Mouse (Mus musculus) kidney, embryonic 15.5 days (tissue): ENCODE results near the gene Tmem274. TPM values are rescaled to one million over a fixed set of nuclear protein-coding genes. Genes with fewer than 3 reads are reported as not detected.
A peak's percentile ranks its signal among the peaks of the same experiment; 100 is the strongest.
"Not testable (repeated sequence)": the region's sequence is repeated elsewhere in the genome, so short reads cannot be mapped to it uniquely, and the experiment has no call there.

ENCODE experiments used
- ATAC-seq: fragments of 200-750 bp; cut with Nextera tagmentation; replicated peaks from 2 replicates; pipeline ENCODE4 v1.8.0; 2017; ENCODE audit warnings: moderate TSS enrichment; ENCODE audit not compliant: low FRiP score
- H3K27ac ChIP-seq: fragments of 300-500 bp; sonication (generic); 2 replicates; pipeline ENCODE4 v1.5.1; 2015; ENCODE audit warnings: mild to moderate bottlenecking, inconsistent platforms
- H3K27me3 ChIP-seq: fragments of 300-500 bp; sonication (generic); 2 replicates; pipeline ENCODE4 v1.6.1; 2015; ENCODE audit warnings: inconsistent platforms
- H3K36me3 ChIP-seq: fragments of 300-500 bp; sonication (generic); 2 replicates; pipeline ENCODE4 v1.6.1; 2015; ENCODE audit warnings: inconsistent platforms
- H3K4me1 ChIP-seq: fragments of 300-500 bp; sonication (generic); 2 replicates; pipeline ENCODE4 v1.6.1; 2015; ENCODE audit warnings: inconsistent platforms
- H3K4me2 ChIP-seq: fragments of 300-500 bp; sonication (generic); 2 replicates; pipeline ENCODE4 v1.6.1; 2015; ENCODE audit warnings: moderate library complexity, mild to moderate bottlenecking, inconsistent platforms
- H3K4me3 ChIP-seq: fragments of 300-500 bp; sonication (generic); replicated peaks from 2 replicates; pipeline ENCODE4 v1.5.1; 2015; ENCODE audit warnings: mild to moderate bottlenecking, inconsistent platforms
- H3K9ac ChIP-seq: fragments of 300-500 bp; sonication (generic); 2 replicates; pipeline ENCODE4 v1.6.1; 2015; ENCODE audit warnings: mild to moderate bottlenecking, inconsistent platforms
- H3K9me3 ChIP-seq: fragments of 300-500 bp; sonication (generic); replicated peaks from 2 replicates; pipeline ENCODE4 v1.6.1; 2016; ENCODE audit warnings: inconsistent platforms
- WGBS: fragments of 180-500 bp; shearing (Covaris S2); methylation state at CpG from one replicate; pipeline ENCODE4 v1.1.7; 2015; ENCODE audit warnings: mixed read lengths; 5-methylcytosine and 5-hydroxymethylcytosine counted together
- polyA plus RNA-seq: library from polyadenylated mRNA; unstranded; fragments of >200 nt; fragmentation: Nextera tagmentation; extraction: Ambion mirVana; gene quantifications from 2 replicates; pipeline ENCODE4 v1.2.1, GENCODE M21; 2015

Gene Tmem274
- 0.45 TPM in 1 of 2 replicates, not detected in the other for polyA plus RNA-seq

DNA sequence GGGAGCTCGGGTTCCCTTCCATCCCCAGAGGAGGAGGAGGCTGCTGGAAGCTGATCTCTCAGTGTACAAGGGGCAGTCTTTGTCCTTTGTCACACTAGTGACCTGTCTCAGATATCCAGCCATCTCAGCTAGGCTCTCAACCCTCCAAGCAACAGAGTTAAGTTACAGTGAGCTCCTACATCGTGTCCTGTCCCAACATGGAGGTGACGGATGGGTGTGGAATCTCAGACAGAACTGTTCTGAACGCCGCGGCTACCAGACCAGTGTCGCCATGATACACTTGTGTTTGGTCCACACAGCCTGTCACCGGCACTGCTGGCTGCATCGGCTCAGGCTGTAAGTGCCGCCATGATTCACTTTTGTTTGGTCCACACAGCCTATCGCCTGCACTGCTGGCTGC is at the start of gene Tmem274:
Tmem274 (plus strand) TSS at position 301 of the 400 bp plus-strand sequence.
- Histone ChIP-seq H3K27ac (no peak within 1 kb of the TSS), H3K4me1 (no peaks in the 10 kb centered on the region), H3K36me3 (peaks cover 19% of the 10 kb centered on the region), H3K4me2 (no peak within 1 kb of the TSS), H3K9ac (no peak within 1 kb of the TSS), H3K4me3 (no peak within 1 kb of the TSS), H3K9me3 (no peaks in the 10 kb centered on the region), H3K27me3 (no peaks in the 10 kb centered on the region)
- WGBS: 73% methylated on average over 11 of the region's 11 CpGs
- ATAC-seq: no peak

DNA sequence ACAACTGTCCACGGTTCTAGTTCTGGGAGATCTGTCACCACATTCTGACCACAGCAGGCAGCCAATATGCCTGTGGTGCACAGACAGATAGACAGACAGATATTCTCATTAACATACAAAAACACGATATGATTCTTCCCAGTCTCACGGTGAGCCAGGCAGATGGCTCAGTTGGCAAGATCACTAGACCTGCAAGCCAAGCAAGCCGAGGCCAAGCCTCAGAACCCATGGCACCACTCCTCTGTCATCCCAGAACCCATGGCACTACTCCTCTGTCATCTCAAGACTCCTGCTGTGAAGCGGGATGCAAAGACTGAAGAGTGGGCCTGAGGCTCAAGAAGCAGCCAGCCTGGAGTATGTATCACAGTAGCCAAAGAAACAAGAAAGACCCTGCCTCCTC is 47.6 kb upstream of the Tmem274 start:
- H3K36me3 ChIP-seq: no peaks in the 10 kb centered on the region
- WGBS: 87% methylated on average over 5 of the region's 5 CpGs
- H3K27me3 ChIP-seq: no peaks in the 10 kb centered on the region
- no peak overlapping the region for H3K4me3 ChIP-seq
- H3K27ac ChIP-seq: no peak overlapping the region
- H3K4me2 ChIP-seq: no peak overlapping the region
- no peak for ATAC-seq
- H3K9ac ChIP-seq: no peak overlapping the region
- no peaks in the 10 kb centered on the region for H3K9me3 ChIP-seq
- peaks cover 10% of the 10 kb centered on the region for H3K4me1 ChIP-seq

- H3K27me3 ChIP-seq, H3K4me1 ChIP-seq, H3K27ac ChIP-seq, H3K9ac ChIP-seq, H3K4me3 ChIP-seq, H3K36me3 ChIP-seq, ATAC-seq, H3K4me2 ChIP-seq, H3K9me3 ChIP-seq: not testable (repeated sequence)
- WGBS: 80% methylated on average over 1 of the region's 1 CpGs
These were observed 45.3 kb upstream of the Tmem274 start for GRCm38 (mm10) chr4:149431887-149432286.

- WGBS: 29% methylated on average over 8 of the region's 8 CpGs
- 0 out of 2 replicates have a peak overlapping the region, but pooled peaks have one; percentile 18 for H3K27ac ChIP-seq
- no peak for ATAC-seq
- no peak overlapping the region for H3K4me3 ChIP-seq
- peaks cover 29% of the 10 kb centered on the region for H3K4me1 ChIP-seq
- no peaks in the 10 kb centered on the region for H3K9me3 ChIP-seq
- H3K4me2 ChIP-seq: no peak overlapping the region
- no peaks in the 10 kb centered on the region for H3K36me3 ChIP-seq
- no peak overlapping the region for H3K9ac ChIP-seq
- no peaks in the 10 kb centered on the region for H3K27me3 ChIP-seq
These were observed 36.6 kb upstream of the Tmem274 start for GRCm38 (mm10) chr4:149440576-149440975.

DNA sequence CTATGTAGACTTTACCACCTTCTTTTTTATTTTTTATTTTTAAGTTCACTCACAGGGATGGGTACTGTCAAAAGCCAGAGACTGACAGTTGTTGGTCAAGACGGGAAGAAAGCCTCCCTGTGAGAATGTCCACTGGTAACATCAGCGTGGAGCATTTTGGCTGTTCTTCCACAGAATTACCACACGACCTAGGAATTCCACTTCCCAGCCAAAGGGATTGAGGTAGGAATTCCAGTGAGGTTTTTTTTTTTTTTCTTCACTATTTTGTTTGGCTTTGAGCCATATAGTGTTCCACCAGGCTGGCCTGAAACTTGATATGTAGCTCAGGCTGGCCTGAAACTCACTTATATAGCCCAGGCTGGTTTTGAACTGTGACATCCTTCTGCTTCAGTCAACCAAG is 34.7 kb upstream of the Tmem274 start:
- 46% methylated on average over 3 of the region's 3 CpGs for WGBS
- Histone ChIP-seq H3K9ac (no peak overlapping the region), H3K4me3 (no peak overlapping the region), H3K36me3 (no peaks in the 10 kb centered on the region), H3K4me2 (no peak overlapping the region), H3K27ac (no peak overlapping the region), H3K9me3 (no peaks in the 10 kb centered on the region), H3K27me3 (no peaks in the 10 kb centered on the region), H3K4me1 (peaks cover 37% of the 10 kb centered on the region)
- ATAC-seq: no peak

GRCm38 (mm10) chr4:149444465-149444864 is 32.7 kb upstream of the Tmem274 start:
- Histone ChIP-seq H3K9ac (peak overlapping the region; percentile 47; the same call in 1 of the 2 replicates), H3K36me3 (no peaks in the 10 kb centered on the region), H3K4me3 (no peak overlapping the region), H3K4me1 (peaks cover 37% of the 10 kb centered on the region), H3K27ac (peak overlapping the region; percentile 97; the same call in 1 of the 2 replicates), H3K4me2 (peak overlapping the region; percentile 70), H3K9me3 (no peaks in the 10 kb centered on the region), H3K27me3 (no peaks in the 10 kb centered on the region)
- no peak for ATAC-seq
- WGBS: 65% methylated on average over 1 of the region's 1 CpGs

DNA sequence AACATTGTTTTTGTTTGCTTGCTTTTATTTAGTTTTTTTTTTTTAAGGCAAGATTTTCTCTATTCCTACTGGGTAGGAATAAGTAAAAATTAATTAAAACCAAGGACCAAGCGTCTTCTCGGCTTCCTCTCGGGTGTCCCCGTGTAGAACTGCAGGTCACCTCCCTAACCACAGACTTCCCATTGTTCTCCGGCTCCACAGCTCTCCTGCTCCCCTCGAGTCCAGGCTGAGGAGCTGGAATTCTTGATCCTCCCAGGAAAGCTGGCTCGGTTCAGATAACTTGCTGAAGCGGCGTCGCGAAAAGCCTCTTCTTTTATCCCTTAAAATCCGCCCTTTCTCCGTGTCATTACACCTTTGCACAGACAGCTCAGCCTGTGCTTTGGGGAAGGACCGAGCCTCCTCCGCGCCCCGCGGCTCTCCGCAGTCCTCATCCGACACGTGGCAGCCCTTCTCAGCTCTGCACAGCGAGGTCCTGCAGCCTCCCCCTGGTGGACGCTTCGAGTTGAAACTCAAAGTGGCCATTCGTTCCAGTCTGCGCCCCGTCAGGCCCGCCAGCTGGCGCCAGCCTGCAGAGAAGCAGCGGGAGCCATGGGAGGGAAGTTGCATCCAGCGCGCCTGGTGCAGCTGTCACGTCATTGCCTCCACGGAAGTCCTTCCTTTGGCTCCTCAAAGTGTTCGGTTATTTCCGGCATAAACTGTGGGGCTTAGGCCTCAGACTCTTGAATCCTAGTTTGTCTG is 32.0 kb upstream of the Tmem274 start:
- Histone ChIP-seq H3K27me3 (no peaks in the 10 kb centered on the region), H3K27ac (peak overlapping the region; percentile 97), H3K4me3 (peak overlapping the region; percentile 41), H3K9me3 (no peaks in the 10 kb centered on the region), H3K4me1 (peaks cover 33% of the 10 kb centered on the region), H3K36me3 (no peaks in the 10 kb centered on the region), H3K9ac (peak overlapping the region; percentile 47), H3K4me2 (peak overlapping the region; percentile 70)
- ATAC-seq: peak; percentile 97
- WGBS: under 1% methylated on average over 36 of the region's 36 CpGs

GRCm38 (mm10) chr4:149445868-149446267 is 31.3 kb upstream of the Tmem274 start:
- H3K4me3 ChIP-seq: peak overlapping the region; percentile 41
- no peaks in the 10 kb centered on the region for H3K27me3 ChIP-seq
- no peaks in the 10 kb centered on the region for H3K9me3 ChIP-seq
- peaks cover 26% of the 10 kb centered on the region for H3K4me1 ChIP-seq
- ATAC-seq: peak; percentile 65
- WGBS: 4% methylated on average over 11 of the region's 11 CpGs
- H3K27ac ChIP-seq: peak overlapping the region; percentile 97
- H3K36me3 ChIP-seq: no peaks in the 10 kb centered on the region
- H3K9ac ChIP-seq: 0 out of 2 replicates have a peak overlapping the region, but pooled peaks have one; percentile 27
- H3K4me2 ChIP-seq: peak overlapping the region; percentile 70

DNA sequence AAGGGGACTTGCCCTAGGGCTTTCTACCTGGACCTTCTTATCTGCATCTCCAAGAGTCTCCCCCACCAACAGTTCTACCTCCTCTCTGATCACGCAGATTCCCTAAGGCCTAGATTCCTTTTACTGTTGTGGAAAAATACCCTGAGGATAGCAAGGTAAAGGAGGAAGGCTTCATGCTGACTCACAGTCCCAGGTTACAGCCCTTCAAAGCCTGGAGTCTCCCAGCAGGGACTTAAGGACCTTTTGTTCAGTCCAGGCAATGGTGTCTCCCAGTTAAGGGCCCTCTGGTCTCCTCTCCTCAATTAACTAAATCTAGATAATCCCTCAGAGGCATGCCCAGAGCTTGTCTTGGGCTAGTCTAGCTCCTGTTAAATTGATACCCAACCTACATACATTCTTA is 30.9 kb upstream of the Tmem274 start:
- Histone ChIP-seq H3K27me3 (no peaks in the 10 kb centered on the region), H3K4me3 (peak overlapping the region; percentile 41; the same call in 1 of the 2 replicates), H3K4me2 (peak overlapping the region; percentile 70), H3K4me1 (peaks cover 26% of the 10 kb centered on the region), H3K27ac (peak overlapping the region; percentile 97), H3K36me3 (no peaks in the 10 kb centered on the region), H3K9me3 (no peaks in the 10 kb centered on the region), H3K9ac (no peak overlapping the region)
- ATAC-seq: no peak
- 50% methylated on average over 1 of the region's 1 CpGs for WGBS

DNA sequence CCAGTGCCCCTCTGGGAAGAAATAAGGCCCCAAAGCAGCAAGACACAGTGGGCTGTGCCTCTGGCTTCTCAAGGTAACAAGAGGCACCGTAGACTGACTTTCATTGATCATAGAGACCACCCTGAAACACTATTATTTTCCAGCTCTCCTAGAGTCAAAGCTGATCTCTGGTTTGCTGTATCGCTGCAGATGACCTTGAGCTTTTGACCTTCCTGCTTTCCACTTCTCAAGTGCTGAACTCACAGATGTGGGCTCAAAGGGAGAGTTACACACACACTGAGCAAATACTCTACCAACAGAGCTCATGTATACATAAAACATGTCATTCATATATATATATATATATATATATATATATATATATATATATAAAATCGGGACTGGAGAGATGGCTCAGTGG is 26.5 kb upstream of the Tmem274 start:
- 70% methylated on average over 3 of the region's 3 CpGs for WGBS
- no peak overlapping the region for H3K4me2 ChIP-seq
- no peaks in the 10 kb centered on the region for H3K9me3 ChIP-seq
- H3K36me3 ChIP-seq: no peaks in the 10 kb centered on the region
- peaks cover 7% of the 10 kb centered on the region for H3K4me1 ChIP-seq
- H3K27me3 ChIP-seq: no peaks in the 10 kb centered on the region
- ATAC-seq: no peak
- no peak overlapping the region for H3K4me3 ChIP-seq
- no peak overlapping the region for H3K27ac ChIP-seq
- no peak overlapping the region for H3K9ac ChIP-seq

DNA sequence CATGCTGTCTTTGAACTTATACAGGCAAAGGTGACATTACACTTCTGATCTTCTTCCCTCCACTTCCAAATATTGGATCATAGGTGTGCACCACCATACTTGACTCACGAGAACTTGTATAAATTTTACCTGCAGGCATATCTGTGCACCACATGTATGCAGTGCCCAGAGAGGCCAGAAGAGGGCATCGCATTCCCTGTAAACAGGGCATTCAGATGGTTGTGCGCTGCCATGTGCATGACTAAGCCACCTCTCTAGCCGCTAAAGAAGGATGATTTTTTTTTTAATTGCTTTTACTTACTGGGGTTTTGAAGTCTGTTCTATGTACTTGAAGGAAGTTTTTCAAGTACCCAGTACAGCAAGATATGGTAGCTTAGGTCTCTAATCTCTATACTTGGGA is 23.5 kb upstream of the Tmem274 start:
- no peak overlapping the region for H3K4me3 ChIP-seq
- H3K36me3 ChIP-seq: no peaks in the 10 kb centered on the region
- H3K4me1 ChIP-seq: 0 out of 2 replicates have a peak, but pooled peaks cover 3% of the 10 kb centered on the region
- no peak overlapping the region for H3K27ac ChIP-seq
- ATAC-seq: no peak
- H3K9ac ChIP-seq: no peak overlapping the region
- H3K9me3 ChIP-seq: no peaks in the 10 kb centered on the region
- H3K27me3 ChIP-seq: no peaks in the 10 kb centered on the region
- 88% methylated on average over 4 of the region's 4 CpGs for WGBS
- H3K4me2 ChIP-seq: no peak overlapping the region

GRCm38 (mm10) chr4:149454263-149454662 is 22.9 kb upstream of the Tmem274 start:
- WGBS: 83% methylated on average over 17 of the region's 17 CpGs

More at GRCm38 (mm10) chr4:149454263-149454662, 22.9 kb upstream of the Tmem274 start:
- Histone ChIP-seq H3K4me1 (0 out of 2 replicates have a peak, but pooled peaks cover 3% of the 10 kb centered on the region), H3K4me2 (no peak overlapping the region), H3K4me3 (no peak overlapping the region), H3K9ac (no peak overlapping the region), H3K27ac (no peak overlapping the region), H3K27me3 (no peaks in the 10 kb centered on the region), H3K36me3 (no peaks in the 10 kb centered on the region), H3K9me3 (no peaks in the 10 kb centered on the region)
- no peak for ATAC-seq
